In genomic region chr5:123364302-123364971, GRCm38 (mm10) we compare ENCODE assay signal across 9 mouse cellular contexts. TPM values are rescaled to one million over a fixed set of nuclear protein-coding genes. Genes with fewer than 3 reads are reported as not detected.
DNase-seq lines count a peak whose midpoint lies in the region; ATAC-seq lines count a peak whose summit lies in the region.
"Had no signal": no experiment of that assay in that cellular context is flagged by ENCODE, and none has a peak within 500 bp of the region (broad histone marks: within the 10 kb centered on the region; RNA-seq: fewer than 3 reads in every experiment).

No protein-coding gene starts in this region.

- peak; percentile 71 for DNase-seq in adrenal gland, postnatal 14 days
- no peak for DNase-seq in adrenal gland, postnatal 4 days (ENCODE audit: low spot score in 2 of 2)
- DNase-seq in cerebellum, adult 9-11 months, result peak; percentile 87
- DNase-seq in heart, postnatal 10 days, result peak; percentile 84 to 88
- DNase-seq in embryo, embryonic 9.5 days (ENCODE audit: extremely low spot score), result no peak
- DNase-seq: layer of hippocampus, postnatal 36 days had no signal

- H3K27ac ChIP-seq in lung, embryonic 15.5 days, result peak overlapping the region; percentile 41

- H3K9ac ChIP-seq in lung, embryonic 15.5 days, result no peak overlapping the region

- H3K9me3 ChIP-seq in lung, embryonic 15.5 days, result no peaks in the 10 kb centered on the region

- intact Hi-C loops in heart, postnatal 10 days (cut with DNase I), result no loop called here

- no peaks in the 10 kb centered on the region for H3K27me3 ChIP-seq in lung, embryonic 15.5 days

- H3K4me1 ChIP-seq in lung, embryonic 15.5 days, result peaks cover 7% of the 10 kb centered on the region

- H3K36me3 ChIP-seq in lung, embryonic 15.5 days, result peaks cover 48% of the 10 kb centered on the region

- ATAC-seq in lung, embryonic 15.5 days (ENCODE audit: borderline replicate concordance, extremely low read depth, low FRiP score, low TSS enrichment), result peak; percentile 55; the same call in 1 of the 2 replicates
- no peak for ATAC-seq in inflammation-experienced regulatory T-cells, adult 6 months
- ATAC-seq in frontal cortex, adult (ENCODE audit: low TSS enrichment), result no peak

- WGBS in lung, embryonic 15.5 days, result 65% methylated on average over 11 of the region's 11 CpGs

- H3K4me2 ChIP-seq in lung, embryonic 15.5 days, result no peak overlapping the region

- H3K4me3 ChIP-seq in lung, embryonic 15.5 days, result no peak overlapping the region

RNA-seq across cellular contexts. Expression of gene Bcl7a, which starts 20.8 kb away (rescaled TPM):
- 11.9 and 16.1 TPM in 2 replicates for total RNA-seq in adrenal gland, postnatal 14 days (2021)
- total RNA-seq in adrenal gland, postnatal 4 days (2021), result 10 to 100 TPM; 21.8 to 29.2 TPM
- total RNA-seq in heart, postnatal 10 days (2021), result 10 to 100 TPM; 11.9 to 14.2 TPM
- 21.2 and 24.6 TPM in 2 replicates for polyA plus RNA-seq in lung, embryonic 15.5 days (2015; fragmentation: Nextera tagmentation; extraction: Ambion mirVana)
- 10 to 100 TPM in 1 of 3 experiments, 1 to 10 TPM in 2; 3.4 to 13.1 (median 6.7) TPM for polyA plus RNA-seq in inflammation-experienced regulatory T-cells, adult 6 months (2017; shearing (Covaris generic))

RNA-seq across cellular contexts. Expression of gene Mlxip, which starts 30.2 kb away (rescaled TPM):
- total RNA-seq in adrenal gland, postnatal 14 days (2021), result 24.8 and 31.8 TPM in 2 replicates
- total RNA-seq in adrenal gland, postnatal 4 days (2021), result 10 to 100 TPM; 30.2 to 35.1 TPM
- 10 to 100 TPM; 24.7 to 26.3 TPM for total RNA-seq in heart, postnatal 10 days (2021)
- polyA plus RNA-seq in lung, embryonic 15.5 days (2015; fragmentation: Nextera tagmentation; extraction: Ambion mirVana), result 17.1 and 20.6 TPM in 2 replicates
- 10 to 100 TPM; 11.3 to 26.3 (median 18.1) TPM for polyA plus RNA-seq in inflammation-experienced regulatory T-cells, adult 6 months (2017; shearing (Covaris generic))

Comparison
In these comparisons a context has a peak if more than half of its experiments do, and no peak if none do; other contexts are left out.
1. DNase-seq: peak in adrenal gland, postnatal 14 days (single experiment), cerebellum, adult 9-11 months (single experiment) and heart, postnatal 10 days (2 of 2); none in adrenal gland, postnatal 4 days (0 of 2) and embryo, embryonic 9.5 days (single experiment).